Mouse (Mus musculus) ES-E14 (cell line): ENCODE results near the gene Mapkbp1.

Experiments used
- CHD2 ChIP-seq: IDR thresholded peaks from 2 replicates; pipeline ENCODE4 v1.6.1; 2014; ENCODE audit warnings: mild to moderate bottlenecking, low read depth, low read length, inconsistent platforms
- HCFC1 ChIP-seq: IDR thresholded peaks from 2 replicates; pipeline ENCODE4 v1.6.1; 2012; ENCODE audit warnings: low read length, inconsistent platforms, borderline replicate concordance; ENCODE audit not compliant: insufficient read depth

DNA sequence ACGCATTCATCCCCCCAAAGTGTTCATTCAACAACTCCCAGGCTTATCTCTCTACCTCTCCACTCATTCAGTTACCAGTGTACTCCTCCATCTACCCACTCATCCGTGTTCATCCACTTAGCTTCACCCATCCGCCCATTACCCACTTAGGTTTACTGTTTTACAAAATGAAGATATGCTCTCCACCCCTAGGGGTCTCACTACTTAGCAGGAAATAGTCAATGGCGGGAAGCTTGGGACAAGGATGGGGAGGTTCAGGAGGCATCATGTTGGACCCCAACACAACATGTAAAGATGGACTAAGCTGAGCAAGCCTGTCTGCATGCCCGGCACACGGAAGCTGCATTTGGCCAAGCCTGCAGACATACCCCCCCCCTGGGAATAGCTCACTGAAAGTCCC lies 92.1 kb downstream of the Mapkbp1 start:
- no peak for TF ChIP-seq CHD2
- no peak for TF ChIP-seq HCFC1
